Mouse (Mus musculus) stomach, embryonic 16.5 days (tissue): ENCODE measurements around the gene Tomm20. TPM values are rescaled to one million over a fixed set of nuclear protein-coding genes. Genes with fewer than 3 reads are reported as not detected.
A peak's percentile ranks its signal among the peaks of the same experiment; 100 is the strongest.
"Not testable (repeated sequence)": the region's sequence is repeated elsewhere in the genome, so short reads cannot be mapped to it uniquely, and the experiment has no call there.

Source experiments
- ATAC-seq: fragments of 200-750 bp; cut with Nextera tagmentation; 2 replicates; pipeline ENCODE4 v1.8.0; 2017; ENCODE audit warnings: moderate number of reproducible peaks, moderate TSS enrichment; ENCODE audit not compliant: insufficient read depth, low FRiP score
- H3K27ac ChIP-seq: fragments of 300-500 bp; sonication (generic); 2 replicates; pipeline ENCODE4 v1.5.1; 2014; ENCODE audit warnings: low read length
- H3K27me3 ChIP-seq: fragments of 300-500 bp; sonication (generic); 2 replicates; pipeline ENCODE4 v1.6.1; 2014; ENCODE audit warnings: low read length, control low read depth, mixed read lengths; ENCODE audit not compliant: control insufficient read depth, insufficient read depth
- H3K36me3 ChIP-seq: fragments of 300-500 bp; sonication (generic); 2 replicates; pipeline ENCODE4 v1.6.1; 2014; ENCODE audit warnings: low read length; ENCODE audit not compliant: control insufficient read depth, insufficient read depth
- H3K4me1 ChIP-seq: fragments of 300-500 bp; sonication (generic); 2 replicates; pipeline ENCODE4 v1.6.1; 2014; ENCODE audit warnings: low read length, control low read depth, mixed read lengths; ENCODE audit not compliant: control insufficient read depth, insufficient read depth
- H3K4me2 ChIP-seq: fragments of 300-500 bp; sonication (generic); 2 replicates; pipeline ENCODE4 v1.6.1; 2014; ENCODE audit warnings: low read depth, low read length, mixed read lengths
- H3K4me3 ChIP-seq: fragments of 300-500 bp; sonication (generic); replicated peaks from 2 replicates; pipeline ENCODE4 v1.5.1; 2014; ENCODE audit warnings: mild to moderate bottlenecking, low read length
- H3K9ac ChIP-seq: fragments of 300-500 bp; sonication (generic); 2 replicates; pipeline ENCODE4 v1.6.1; 2014; ENCODE audit warnings: low read length
- H3K9me3 ChIP-seq: fragments of 300-500 bp; sonication (generic); replicated peaks from 2 replicates; pipeline ENCODE4 v1.6.1; 2016; ENCODE audit warnings: low read length, control low read depth; ENCODE audit not compliant: control insufficient read depth
- WGBS: fragments of 180-500 bp; shearing (Covaris S2); extraction: QIAGEN DNeasy Blood & Tissue Kit; methylation state at CpG from one replicate; pipeline ENCODE4 v1.1.7; 2014; 5-methylcytosine and 5-hydroxymethylcytosine counted together
- polyA plus RNA-seq: library from polyadenylated mRNA; unstranded; fragments of >200 nt; fragmentation: Nextera tagmentation; extraction: Ambion mirVana; gene quantifications from 2 replicates; pipeline ENCODE4 v1.2.1, GENCODE M21; 2015

Tomm20 gene
- polyA plus RNA-seq, 1 experiment from 2014 or later, result 206 TPM

- no peak for ATAC-seq
- no peak overlapping the region for H3K4me3 ChIP-seq
Measured at GRCm38 (mm10) chr8:126918356-126918755, 27.3 kb downstream of the Tomm20 start.

GRCm38 (mm10) chr8:126917179-126917905, 28.3 kb downstream of the Tomm20 start:
- Histone ChIP-seq H3K9ac (no peak overlapping the region), H3K9me3 (no peaks in the 10 kb centered on the region), H3K4me3 (no peak overlapping the region), H3K36me3 (no peaks in the 10 kb centered on the region), H3K4me1 (peaks cover 14% of the 10 kb centered on the region; the same call in 1 of the 2 replicates), H3K4me2 (no peak overlapping the region), H3K27ac (no peak overlapping the region), H3K27me3 (no peaks in the 10 kb centered on the region)
- ATAC-seq, result no peak
- 42% methylated on average over 6 of the region's 6 CpGs for WGBS

More at GRCm38 (mm10) chr8:126918356-126918755, 27.3 kb downstream of the Tomm20 start:
- WGBS, result 90% methylated on average over 1 of the region's 1 CpGs
- H3K9ac ChIP-seq, result no peak overlapping the region
- H3K9me3 ChIP-seq, result no peaks in the 10 kb centered on the region
- peaks cover 17% of the 10 kb centered on the region; the same call in 1 of the 2 replicates for H3K4me1 ChIP-seq
- H3K36me3 ChIP-seq, result no peaks in the 10 kb centered on the region
- no peaks in the 10 kb centered on the region for H3K27me3 ChIP-seq
- H3K4me2 ChIP-seq, result no peak overlapping the region
- H3K27ac ChIP-seq, result no peak overlapping the region

GRCm38 (mm10) chr8:126916611-126917010, 29.0 kb downstream of the Tomm20 start:
- Histone ChIP-seq H3K27me3 (no peaks in the 10 kb centered on the region), H3K36me3 (no peaks in the 10 kb centered on the region), H3K4me1 (peaks cover 14% of the 10 kb centered on the region; the same call in 1 of the 2 replicates), H3K9ac (no peak overlapping the region), H3K27ac (no peak overlapping the region), H3K4me3 (no peak overlapping the region), H3K9me3 (no peaks in the 10 kb centered on the region), H3K4me2 (no peak overlapping the region)
- 80% methylated on average over 4 of the region's 4 CpGs for WGBS
- no peak for ATAC-seq

- Histone ChIP-seq H3K4me3 (no peak overlapping the region), H3K4me2 (no peak overlapping the region), H3K4me1 (peaks cover 14% of the 10 kb centered on the region; the same call in 1 of the 2 replicates), H3K36me3 (no peaks in the 10 kb centered on the region), H3K27ac (no peak overlapping the region), H3K9me3 (no peaks in the 10 kb centered on the region), H3K27me3 (no peaks in the 10 kb centered on the region), H3K9ac (no peak overlapping the region)
- WGBS, result 42% methylated on average over 10 of the region's 10 CpGs
- no peak for ATAC-seq
Measured at GRCm38 (mm10) chr8:126914609-126915375, 30.9 kb downstream of the Tomm20 start.

GRCm38 (mm10) chr8:126914107-126914490, 31.5 kb downstream of the Tomm20 start:
- H3K27ac ChIP-seq, H3K4me2 ChIP-seq, H3K9ac ChIP-seq, H3K27me3 ChIP-seq, ATAC-seq, H3K9me3 ChIP-seq, H3K4me3 ChIP-seq, H3K36me3 ChIP-seq: not testable (repeated sequence)
- 60% methylated on average over 10 of the region's 10 CpGs for whole genome bisulfite sequencing
- 0 out of 2 replicates have a peak, but pooled peaks cover 11% of the 10 kb centered on the region for H3K4me1 ChIP-seq

- Histone ChIP-seq H3K27me3 (no peaks in the 10 kb centered on the region), H3K4me3 (no peak overlapping the region), H3K4me1 (0 out of 2 replicates have a peak, but pooled peaks cover 11% of the 10 kb centered on the region), H3K27ac (peak overlapping the region; percentile 2; the same call in 1 of the 2 replicates), H3K4me2 (no peak overlapping the region), H3K9ac (no peak overlapping the region), H3K9me3 (no peaks in the 10 kb centered on the region), H3K36me3 (no peaks in the 10 kb centered on the region)
- WGBS, result 41% methylated on average over 12 of the region's 12 CpGs
- no peak; the same call in 1 of the 2 replicates for ATAC-seq
Measured at GRCm38 (mm10) chr8:126913241-126914106, 32.2 kb downstream of the Tomm20 start.

GRCm38 (mm10) chr8:126909371-126909802, 36.3 kb downstream of the Tomm20 start:
- no peak overlapping the region for H3K4me3 ChIP-seq
- 54% methylated on average over 10 of the region's 10 CpGs for WGBS
- no peaks in the 10 kb centered on the region for H3K27me3 ChIP-seq
- H3K9me3 ChIP-seq, result no peaks in the 10 kb centered on the region
- H3K4me2 ChIP-seq, result no peak overlapping the region
- peaks cover 12% of the 10 kb centered on the region; the same call in 1 of the 2 replicates for H3K4me1 ChIP-seq
- no peaks in the 10 kb centered on the region for H3K36me3 ChIP-seq
- H3K27ac ChIP-seq, result no peak overlapping the region
- no peak overlapping the region for H3K9ac ChIP-seq
- ATAC-seq, result no peak

GRCm38 (mm10) chr8:126908805-126909204, 36.8 kb downstream of the Tomm20 start:
- Histone ChIP-seq H3K9ac (no peak overlapping the region), H3K4me2 (no peak overlapping the region), H3K36me3 (no peaks in the 10 kb centered on the region), H3K9me3 (no peaks in the 10 kb centered on the region), H3K27me3 (no peaks in the 10 kb centered on the region), H3K4me3 (no peak overlapping the region), H3K27ac (no peak overlapping the region), H3K4me1 (peaks cover 10% of the 10 kb centered on the region; the same call in 1 of the 2 replicates)
- ATAC-seq, result no peak
- 74% methylated on average over 6 of the region's 6 CpGs for WGBS
